Mouse (Mus musculus): ENCODE results near the gene Cfdp1. TPM values are rescaled to one million over a fixed set of nuclear protein-coding genes. Genes with fewer than 3 reads are reported as not detected.

Cfdp1 gene
- polyA plus RNA-seq, 1 experiment = 2.2 TPM

- Histone ChIP-seq H3K4me3 (replicated peaks) (no peak overlapping the region), H3K4me1 (ENCODE audit: control insufficient read depth) (peaks cover 23% of the 10 kb centered on the region), H3K36me3 (ENCODE audit: control insufficient read depth) (no peaks in the 10 kb centered on the region), H3K27me3 (ENCODE audit: control insufficient read depth) (peaks cover 39% of the 10 kb centered on the region), H3K9me3 (ENCODE audit: control insufficient read depth, low read length) (peaks cover 5% of the 10 kb centered on the region; the same call in 1 of the 2 replicates)
- no peak for TF ChIP-seq TAL1 (IDR thresholded peaks at IDR 0.05; ENCODE audit: low read length)
- TF ChIP-seq GATA1 (IDR thresholded peaks at IDR 0.05; ENCODE audit: low read length) = no peak
Observed at GRCm38 (mm10) chr8:111887479-111887878, 33.4 kb upstream of the Cfdp1 start.

- Histone ChIP-seq H3K4me3 (replicated peaks) (no peak overlapping the region), H3K36me3 (ENCODE audit: control insufficient read depth) (no peaks in the 10 kb centered on the region), H3K9me3 (ENCODE audit: control insufficient read depth, low read length) (no peaks in the 10 kb centered on the region), H3K4me1 (ENCODE audit: control insufficient read depth) (peaks cover 23% of the 10 kb centered on the region), H3K27me3 (ENCODE audit: control insufficient read depth) (peaks cover 4% of the 10 kb centered on the region)
- TF ChIP-seq TAL1 (IDR thresholded peaks at IDR 0.05; ENCODE audit: low read length) = no peak
- no peak for TF ChIP-seq GATA1 (IDR thresholded peaks at IDR 0.05; ENCODE audit: low read length)
Observed at GRCm38 (mm10) chr8:111883615-111884014, 29.5 kb upstream of the Cfdp1 start.

GRCm38 (mm10) chr8:111881591-111881990 lies 27.5 kb upstream of the Cfdp1 start:
- TF ChIP-seq TAL1 (IDR thresholded peaks at IDR 0.05; ENCODE audit: low read length) (no peak), GATA1 (IDR thresholded peaks at IDR 0.05; ENCODE audit: low read length) (no peak)
- H3K27me3 ChIP-seq (ENCODE audit: control insufficient read depth) = no peaks in the 10 kb centered on the region
- H3K4me1 ChIP-seq (ENCODE audit: control insufficient read depth) = peaks cover 16% of the 10 kb centered on the region
- no peaks in the 10 kb centered on the region for H3K36me3 ChIP-seq (ENCODE audit: control insufficient read depth)
- H3K9me3 ChIP-seq (ENCODE audit: control insufficient read depth, low read length) = peaks cover 3% of the 10 kb centered on the region; the same call in 1 of the 2 replicates
- no peak overlapping the region for H3K4me3 ChIP-seq (replicated peaks)

GRCm38 (mm10) chr8:111877711-111878110 lies 23.6 kb upstream of the Cfdp1 start:
- peaks cover 4% of the 10 kb centered on the region for H3K36me3 ChIP-seq (ENCODE audit: control insufficient read depth)
- no peak for TF ChIP-seq GATA1 (IDR thresholded peaks at IDR 0.05; ENCODE audit: low read length)
- TF ChIP-seq TAL1 (IDR thresholded peaks at IDR 0.05; ENCODE audit: low read length) = no peak
- H3K4me3 ChIP-seq (replicated peaks) = no peak overlapping the region
- H3K9me3 ChIP-seq (ENCODE audit: control insufficient read depth, low read length) = peaks cover 3% of the 10 kb centered on the region; the same call in 1 of the 2 replicates
- no peaks in the 10 kb centered on the region for H3K27me3 ChIP-seq (ENCODE audit: control insufficient read depth)
- H3K4me1 ChIP-seq (ENCODE audit: control insufficient read depth) = peaks cover 23% of the 10 kb centered on the region

- Histone ChIP-seq H3K9me3 (ENCODE audit: control insufficient read depth, low read length) (peaks cover 3% of the 10 kb centered on the region; the same call in 1 of the 2 replicates), H3K27me3 (ENCODE audit: control insufficient read depth) (no peaks in the 10 kb centered on the region), H3K4me3 (replicated peaks) (peak within 1 kb of the TSS; percentile 85), H3K36me3 (ENCODE audit: control insufficient read depth) (peaks cover 8% of the 10 kb centered on the region), H3K4me1 (ENCODE audit: control insufficient read depth) (peaks cover 23% of the 10 kb centered on the region)
- TF ChIP-seq TAL1 (IDR thresholded peaks at IDR 0.05; ENCODE audit: low read length) = no peak
- no peak for TF ChIP-seq GATA1 (IDR thresholded peaks at IDR 0.05; ENCODE audit: low read length)
Observed at GRCm38 (mm10) chr8:111876355-111876948, 22.4 kb upstream of the Cfdp1 start, which contains the start of gene Tmem170. Gene Tmem170 (minus strand): TSS chr8:111876750.

- H3K4me1 ChIP-seq (ENCODE audit: control insufficient read depth) = peaks cover 23% of the 10 kb centered on the region
- TF ChIP-seq TAL1 (IDR thresholded peaks at IDR 0.05; ENCODE audit: low read length) (no peak), GATA1 (IDR thresholded peaks at IDR 0.05; ENCODE audit: low read length) (no peak)
- peaks cover 3% of the 10 kb centered on the region; the same call in 1 of the 2 replicates for H3K9me3 ChIP-seq (ENCODE audit: control insufficient read depth, low read length)
- H3K27me3 ChIP-seq (ENCODE audit: control insufficient read depth) = no peaks in the 10 kb centered on the region
- peaks cover 8% of the 10 kb centered on the region for H3K36me3 ChIP-seq (ENCODE audit: control insufficient read depth)
- H3K4me3 ChIP-seq (replicated peaks) = peak overlapping the region; percentile 85
Observed at GRCm38 (mm10) chr8:111875758-111876157, 21.7 kb upstream of the Cfdp1 start.

- H3K4me3 ChIP-seq (replicated peaks) = no peak overlapping the region
- peaks cover 13% of the 10 kb centered on the region for H3K36me3 ChIP-seq (ENCODE audit: control insufficient read depth)
- TF ChIP-seq TAL1 (IDR thresholded peaks at IDR 0.05; ENCODE audit: low read length) (no peak), GATA1 (IDR thresholded peaks at IDR 0.05; ENCODE audit: low read length) (no peak)
Observed at GRCm38 (mm10) chr8:111871278-111871677, 17.2 kb upstream of the Cfdp1 start.

GRCm38 (mm10) chr8:111870379-111870778 lies 16.3 kb upstream of the Cfdp1 start:
- peaks cover 19% of the 10 kb centered on the region for H3K36me3 ChIP-seq (ENCODE audit: control insufficient read depth)
- no peaks in the 10 kb centered on the region for H3K27me3 ChIP-seq (ENCODE audit: control insufficient read depth)
- no peak for TF ChIP-seq GATA1 (IDR thresholded peaks at IDR 0.05; ENCODE audit: low read length)
- no peak for TF ChIP-seq TAL1 (IDR thresholded peaks at IDR 0.05; ENCODE audit: low read length)
- no peak overlapping the region for H3K4me3 ChIP-seq (replicated peaks)
- peaks cover 4% of the 10 kb centered on the region for H3K4me1 ChIP-seq (ENCODE audit: control insufficient read depth)
- H3K9me3 ChIP-seq (ENCODE audit: control insufficient read depth, low read length) = no peaks in the 10 kb centered on the region

More at GRCm38 (mm10) chr8:111871278-111871677, 17.2 kb upstream of the Cfdp1 start:
- Histone ChIP-seq H3K27me3 (ENCODE audit: control insufficient read depth) (no peaks in the 10 kb centered on the region), H3K9me3 (ENCODE audit: control insufficient read depth, low read length) (no peaks in the 10 kb centered on the region), H3K4me1 (ENCODE audit: control insufficient read depth) (peaks cover 13% of the 10 kb centered on the region)

GRCm38 (mm10) chr8:111868664-111869063 lies 14.6 kb upstream of the Cfdp1 start:
- Histone ChIP-seq H3K4me3 (replicated peaks) (no peak overlapping the region), H3K36me3 (ENCODE audit: control insufficient read depth) (peaks cover 19% of the 10 kb centered on the region), H3K9me3 (ENCODE audit: control insufficient read depth, low read length) (no peaks in the 10 kb centered on the region), H3K27me3 (ENCODE audit: control insufficient read depth) (no peaks in the 10 kb centered on the region), H3K4me1 (ENCODE audit: control insufficient read depth) (no peaks in the 10 kb centered on the region; the same call in 1 of the 2 replicates)
- TF ChIP-seq TAL1 (IDR thresholded peaks at IDR 0.05; ENCODE audit: low read length) = no peak
